Mouse (Mus musculus) erythroblast, embryonic 14.5 days (primary cell): Measurements from ENCODE around the gene Gltpd2. TPM values are rescaled to one million over a fixed set of nuclear protein-coding genes. Genes with fewer than 3 reads are reported as not detected.

Experiments
- H3K27me3 ChIP-seq: 2 replicates; pipeline ENCODE4 v1.6.1; 2012; ENCODE audit warnings: inconsistent platforms; ENCODE audit not compliant: control insufficient read depth
- H3K36me3 ChIP-seq: 2 replicates; pipeline ENCODE4 v1.6.1; 2012; ENCODE audit warnings: mild to moderate bottlenecking, inconsistent platforms; ENCODE audit not compliant: control insufficient read depth
- H3K4me1 ChIP-seq: 2 replicates; pipeline ENCODE4 v1.6.1; 2012; ENCODE audit warnings: inconsistent platforms; ENCODE audit not compliant: control insufficient read depth
- H3K4me3 ChIP-seq: replicated peaks from 2 replicates; pipeline ENCODE3; 2012; ENCODE audit warnings: moderate library complexity, mild to moderate bottlenecking, inconsistent platforms
- H3K9me3 ChIP-seq: 2 replicates; pipeline ENCODE4 v1.6.1; 2012; ENCODE audit warnings: low read length, inconsistent platforms, mixed read lengths; ENCODE audit not compliant: control insufficient read depth
- GATA1 ChIP-seq: IDR thresholded peaks from 2 replicates; pipeline ENCODE4 v1.6.1; 2012; ENCODE audit warnings: low read length, inconsistent platforms, mixed read lengths
- TAL1 ChIP-seq: IDR thresholded peaks from 3 replicates; pipeline ENCODE4 v1.6.1; 2012; ENCODE audit warnings: low read length, inconsistent platforms, mixed read lengths
- polyA plus RNA-seq: library from polyadenylated mRNA; stranded (reverse); fragments of >175 nt; gene quantifications from 2 replicates; pipeline ENCODE4 v1.2.3, GENCODE M21; 2012

The Gltpd2 gene
- polyA plus RNA-seq, 1 experiment, result not detected

GRCm38 (mm10) chr11:70499566-70500475 is 19.2 kb upstream of the Gltpd2 start:
- TF ChIP-seq TAL1 (no peak), GATA1 (no peak)
- H3K4me1 ChIP-seq, result peaks cover 1% of the 10 kb centered on the region
- H3K36me3 ChIP-seq, result no peaks in the 10 kb centered on the region
- H3K27me3 ChIP-seq, result no peaks in the 10 kb centered on the region
- no peaks in the 10 kb centered on the region for H3K9me3 ChIP-seq
- no peak overlapping the region for H3K4me3 ChIP-seq

GRCm38 (mm10) chr11:70500476-70500812 is 18.6 kb upstream of the Gltpd2 start:
- Histone ChIP-seq H3K9me3 (no peaks in the 10 kb centered on the region), H3K27me3 (no peaks in the 10 kb centered on the region), H3K4me1 (peaks cover 8% of the 10 kb centered on the region), H3K36me3 (no peaks in the 10 kb centered on the region), H3K4me3 (no peak overlapping the region)
- TF ChIP-seq TAL1 (no peak), GATA1 (no peak)

- Histone ChIP-seq H3K27me3 (no peaks in the 10 kb centered on the region), H3K4me1 (peaks cover 12% of the 10 kb centered on the region), H3K9me3 (no peaks in the 10 kb centered on the region), H3K4me3 (no peak overlapping the region), H3K36me3 (no peaks in the 10 kb centered on the region)
- no peak for TF ChIP-seq GATA1
- TF ChIP-seq TAL1, result no peak
Observed at GRCm38 (mm10) chr11:70502018-70502417, 17.0 kb upstream of the Gltpd2 start.

- no peak within 1 kb of the TSS for H3K4me3 ChIP-seq
- no peaks in the 10 kb centered on the region for H3K36me3 ChIP-seq
- H3K9me3 ChIP-seq, result no peaks in the 10 kb centered on the region
- H3K4me1 ChIP-seq, result peaks cover 12% of the 10 kb centered on the region
- no peak for TF ChIP-seq GATA1
- TF ChIP-seq TAL1, result no peak
- peaks cover 14% of the 10 kb centered on the region for H3K27me3 ChIP-seq
Observed at GRCm38 (mm10) chr11:70504970-70505369, 14.0 kb upstream of the Gltpd2 start, which contains the start of gene Tm4sf5. Gene Tm4sf5 (plus strand): TSS chr11:70505244.

- TF ChIP-seq GATA1 (no peak), TAL1 (no peak)
- Histone ChIP-seq H3K9me3 (no peaks in the 10 kb centered on the region), H3K4me1 (peaks cover 12% of the 10 kb centered on the region), H3K4me3 (no peak overlapping the region), H3K36me3 (no peaks in the 10 kb centered on the region), H3K27me3 (peaks cover 25% of the 10 kb centered on the region)
Observed at GRCm38 (mm10) chr11:70506385-70506784, 12.6 kb upstream of the Gltpd2 start.

- TF ChIP-seq GATA1 (no peak), TAL1 (no peak)
- Histone ChIP-seq H3K9me3 (no peaks in the 10 kb centered on the region), H3K36me3 (no peaks in the 10 kb centered on the region), H3K4me1 (peaks cover 12% of the 10 kb centered on the region), H3K4me3 (no peak overlapping the region), H3K27me3 (peaks cover 25% of the 10 kb centered on the region)
Observed at GRCm38 (mm10) chr11:70506962-70507515, 12.0 kb upstream of the Gltpd2 start.

- no peaks in the 10 kb centered on the region for H3K9me3 ChIP-seq
- H3K4me3 ChIP-seq, result no peak overlapping the region
- H3K4me1 ChIP-seq, result peaks cover 10% of the 10 kb centered on the region
- peaks cover 27% of the 10 kb centered on the region for H3K27me3 ChIP-seq
- TF ChIP-seq TAL1 (no peak), GATA1 (no peak)
- H3K36me3 ChIP-seq, result no peaks in the 10 kb centered on the region
Observed at GRCm38 (mm10) chr11:70509753-70510564, 9.0 kb upstream of the Gltpd2 start.

- H3K4me3 ChIP-seq, result no peak overlapping the region
- TF ChIP-seq GATA1 (no peak), TAL1 (no peak)
- no peaks in the 10 kb centered on the region for H3K9me3 ChIP-seq
- H3K4me1 ChIP-seq, result no peaks in the 10 kb centered on the region
- peaks cover 27% of the 10 kb centered on the region for H3K27me3 ChIP-seq
- H3K36me3 ChIP-seq, result no peaks in the 10 kb centered on the region
Observed at GRCm38 (mm10) chr11:70511242-70511641, 7.8 kb upstream of the Gltpd2 start.

GRCm38 (mm10) chr11:70511825-70512224 is 7.2 kb upstream of the Gltpd2 start:
- Histone ChIP-seq H3K9me3 (no peaks in the 10 kb centered on the region), H3K27me3 (peaks cover 27% of the 10 kb centered on the region), H3K4me1 (no peaks in the 10 kb centered on the region), H3K4me3 (no peak overlapping the region), H3K36me3 (no peaks in the 10 kb centered on the region)
- TF ChIP-seq TAL1, result no peak
- no peak for TF ChIP-seq GATA1
